Mouse (Mus musculus) stomach, postnatal 0 days (tissue): ENCODE results near the gene Vmn1r54.

Source experiments
- CTCF ChIP-seq: IDR thresholded peaks from 2 replicates; pipeline ENCODE4 v1.5.1; 2016; ENCODE audit warnings: antibody characterized with exemption, low read depth, mild to moderate bottlenecking, moderate library complexity
- EP300 ChIP-seq: optimal IDR thresholded peaks from 2 replicates; pipeline ENCODE3; 2016; ENCODE audit warnings: antibody characterized with exemption

DNA sequence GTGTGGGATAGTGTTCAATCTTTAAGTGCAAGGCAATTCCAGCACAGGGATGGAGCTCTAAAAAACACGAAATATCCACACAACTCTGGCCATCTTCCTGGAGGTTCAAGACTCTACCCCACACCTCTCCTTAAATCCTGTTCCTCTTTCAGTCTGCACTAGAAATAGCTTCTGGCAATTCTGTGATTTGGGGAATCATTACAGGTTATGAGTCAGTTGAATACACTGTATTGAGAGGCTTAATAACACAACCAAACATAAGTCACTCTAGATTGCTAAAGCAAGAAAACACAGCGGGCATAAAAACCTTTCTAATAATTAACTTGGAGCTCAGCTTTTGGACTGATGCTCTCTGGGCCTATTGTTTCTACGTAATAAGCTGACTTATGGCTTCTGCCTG is 2.1 kb upstream of the Vmn1r54 start:
- TF ChIP-seq CTCF, result no peak
- no peak for TF ChIP-seq EP300
